17 mouse cellular contexts compared by ENCODE assay signal in genomic region chr2:57539842-57540241, GRCm38 (mm10).
"Had no signal": no experiment of that assay in that cellular context is flagged by ENCODE, and none has a peak within 500 bp of the region (broad histone marks: within the 10 kb centered on the region; RNA-seq: fewer than 3 reads in every experiment).

No protein-coding gene starts in this region.

- H3K9me3 ChIP-seq: liver, embryonic 15.5 days; lung, embryonic 15.5 days; megakaryocyte, embryonic 14.5 days; midbrain, embryonic 13.5 days; midbrain, embryonic 15.5 days; neural tube, embryonic 12.5 days; stomach, embryonic 15.5 days had no signal

- H3K4me1 ChIP-seq: liver, embryonic 15.5 days; lung, embryonic 15.5 days; megakaryocyte, embryonic 14.5 days; midbrain, embryonic 13.5 days; midbrain, embryonic 15.5 days; neural tube, embryonic 12.5 days; stomach, embryonic 15.5 days had no signal

- H3K4me3 ChIP-seq: liver, embryonic 15.5 days; lung, embryonic 15.5 days; megakaryocyte, embryonic 14.5 days; midbrain, embryonic 13.5 days; midbrain, embryonic 15.5 days; neural tube, embryonic 12.5 days; stomach, embryonic 15.5 days had no signal

- H3K36me3 ChIP-seq: liver, embryonic 15.5 days; lung, embryonic 15.5 days; midbrain, embryonic 13.5 days; midbrain, embryonic 15.5 days; neural tube, embryonic 12.5 days; stomach, embryonic 15.5 days had no signal

- H3K27ac ChIP-seq: liver, embryonic 15.5 days; lung, embryonic 15.5 days; macrophage; midbrain, embryonic 13.5 days; midbrain, embryonic 15.5 days; neural tube, embryonic 12.5 days; stomach, embryonic 15.5 days; stomach, postnatal 0 days had no signal

- H3K27me3 ChIP-seq: liver, embryonic 15.5 days; lung, embryonic 15.5 days; megakaryocyte, embryonic 14.5 days; midbrain, embryonic 13.5 days; midbrain, embryonic 15.5 days; neural tube, embryonic 12.5 days; stomach, embryonic 15.5 days had no signal

- DNase-seq: liver, postnatal 0 days; lung, adult 2 months; lung, postnatal 14 days; lung, postnatal 36 days; right cerebral cortex, postnatal 25 days; thymus, adult 18-20 months; thymus, postnatal 14 days; thymus, postnatal 36 days had no signal
